Mouse (Mus musculus): ENCODE measurements around the gene Bard1. TPM values are rescaled to one million over a fixed set of nuclear protein-coding genes. Genes with fewer than 3 reads are reported as not detected.
A peak's percentile ranks its signal among the peaks of the same experiment; 100 is the strongest.

Bard1 gene
- polyA plus RNA-seq, 1 experiment from 2014 or later = 0.46 TPM

DNA sequence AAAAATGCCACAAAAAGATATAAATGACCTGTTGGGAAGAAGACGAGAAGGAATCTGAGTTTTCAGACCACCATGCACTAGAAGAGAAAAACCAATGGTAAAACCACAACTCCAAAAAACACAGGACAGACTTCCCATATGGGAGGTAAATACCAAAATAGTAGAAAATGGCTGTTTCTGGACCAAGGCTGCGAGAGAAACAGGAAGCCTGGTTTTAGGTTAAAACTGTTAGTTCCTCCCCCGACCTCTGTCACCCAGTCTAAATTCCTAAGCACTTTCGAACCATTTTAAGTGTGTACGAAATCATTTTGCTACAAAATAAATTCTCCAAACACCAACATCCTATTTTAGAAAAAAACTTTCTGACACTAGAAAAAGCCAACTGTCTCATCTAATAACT lies 80.2 kb downstream of the Bard1 start:
- Histone ChIP-seq H3K4me2 (ENCODE audit: low read length) (no peak overlapping the region), H3K27ac (ENCODE audit: low read length) (no peak overlapping the region), H3K9me3 (replicated peaks; ENCODE audit: control insufficient read depth, low read length, poor library complexity, severe bottlenecking) (no peaks in the 10 kb centered on the region), H3K4me3 (ENCODE audit: low read depth, low read length) (no peak overlapping the region), H3K9ac (ENCODE audit: low read depth, low read length) (no peak overlapping the region), H3K27me3 (ENCODE audit: control insufficient read depth, insufficient read depth, low read depth, low read length) (no peaks in the 10 kb centered on the region), H3K4me1 (ENCODE audit: control insufficient read depth, insufficient read depth, low read length) (no peaks in the 10 kb centered on the region), H3K36me3 (ENCODE audit: control insufficient read depth, insufficient read depth, low read length) (no peaks in the 10 kb centered on the region)
- 92% methylated on average over 5 of the region's 5 CpGs for WGBS
- no peak for ATAC-seq

DNA sequence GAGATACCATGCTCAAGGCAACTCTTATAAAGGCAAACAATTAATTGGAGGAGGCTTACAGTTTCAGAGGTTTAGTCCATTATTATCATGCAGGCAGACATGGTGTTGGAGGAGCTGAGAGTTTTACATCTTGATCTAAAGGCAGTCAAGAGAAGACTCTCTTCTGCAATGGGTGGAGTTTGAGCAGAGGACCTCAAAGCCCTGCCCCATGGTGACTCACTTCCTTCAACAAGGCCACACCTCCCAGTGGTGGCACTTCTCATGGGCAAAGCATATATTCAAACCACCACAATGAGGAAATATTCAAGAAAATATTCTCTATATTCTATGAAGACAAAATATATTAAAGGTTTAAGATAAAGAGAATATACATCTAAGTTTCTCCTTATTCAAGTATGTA lies 88.6 kb downstream of the Bard1 start:
- peaks cover 3% of the 10 kb centered on the region; the same call in 1 of the 2 replicates for H3K9me3 ChIP-seq (replicated peaks; ENCODE audit: control insufficient read depth, low read length, poor library complexity, severe bottlenecking)
- no peaks in the 10 kb centered on the region for H3K27me3 ChIP-seq (ENCODE audit: control insufficient read depth, insufficient read depth, low read depth, low read length)
- no peak overlapping the region for H3K4me2 ChIP-seq (ENCODE audit: low read length)
- H3K27ac ChIP-seq (ENCODE audit: low read length) = no peak overlapping the region
- no peak overlapping the region for H3K4me3 ChIP-seq (ENCODE audit: low read depth, low read length)
- no peaks in the 10 kb centered on the region for H3K36me3 ChIP-seq (ENCODE audit: control insufficient read depth, insufficient read depth, low read length)
- H3K4me1 ChIP-seq (ENCODE audit: control insufficient read depth, insufficient read depth, low read length) = no peaks in the 10 kb centered on the region
- H3K9ac ChIP-seq (ENCODE audit: low read depth, low read length) = no peak overlapping the region
- no peak for ATAC-seq

DNA sequence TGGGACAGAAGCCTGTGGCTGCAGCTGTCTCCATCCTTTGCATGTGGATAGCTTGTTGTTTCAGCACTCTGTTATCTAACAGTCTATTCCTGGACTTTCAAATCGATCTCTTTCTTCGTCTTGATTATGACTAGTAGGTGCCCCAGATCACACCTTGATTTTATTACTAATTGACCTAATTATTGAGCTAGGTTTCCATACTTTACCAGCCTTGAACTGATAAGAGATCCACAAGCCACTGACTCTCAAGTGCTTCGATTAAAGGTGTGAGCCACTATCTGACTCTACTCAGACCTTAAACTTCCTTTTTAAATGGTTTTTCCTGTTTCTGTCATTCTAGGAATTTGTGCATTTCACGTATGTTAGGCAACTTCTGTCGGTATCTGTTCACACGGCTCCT lies 96.9 kb downstream of the Bard1 start:
- Histone ChIP-seq H3K4me3 (ENCODE audit: low read depth, low read length) (no peak overlapping the region), H3K4me1 (ENCODE audit: control insufficient read depth, insufficient read depth, low read length) (no peaks in the 10 kb centered on the region), H3K36me3 (ENCODE audit: control insufficient read depth, insufficient read depth, low read length) (no peaks in the 10 kb centered on the region), H3K27me3 (ENCODE audit: control insufficient read depth, insufficient read depth, low read depth, low read length) (no peaks in the 10 kb centered on the region), H3K9ac (ENCODE audit: low read depth, low read length) (no peak overlapping the region), H3K9me3 (replicated peaks; ENCODE audit: control insufficient read depth, low read length, poor library complexity, severe bottlenecking) (peaks cover 3% of the 10 kb centered on the region; the same call in 1 of the 2 replicates), H3K27ac (ENCODE audit: low read length) (no peak overlapping the region), H3K4me2 (ENCODE audit: low read length) (no peak overlapping the region)
- 91% methylated on average over 6 of the region's 6 CpGs for WGBS
- no peak for ATAC-seq

DNA sequence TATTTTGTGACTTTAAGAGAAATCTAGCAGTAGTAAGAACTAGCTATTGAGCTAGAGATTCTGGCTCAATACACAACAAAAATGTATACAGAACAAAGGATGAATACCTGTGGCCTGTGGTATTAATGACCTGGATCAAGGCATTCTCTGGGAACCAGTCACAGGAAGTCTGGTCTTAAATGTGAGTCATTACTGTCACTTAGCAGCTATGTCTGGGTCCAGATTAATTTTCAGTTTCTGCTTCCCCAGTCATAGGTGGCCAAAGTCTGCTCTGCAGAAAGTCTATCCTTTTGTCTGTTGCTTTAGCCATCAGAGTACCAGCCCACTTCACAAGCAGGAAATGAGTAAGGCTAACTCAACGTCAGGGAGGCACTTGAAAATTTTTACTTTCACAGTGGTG lies 98.8 kb downstream of the Bard1 start:
- 63% methylated on average over 1 of the region's 1 CpGs for WGBS
- no peaks in the 10 kb centered on the region for H3K4me1 ChIP-seq (ENCODE audit: control insufficient read depth, insufficient read depth, low read length)
- no peaks in the 10 kb centered on the region for H3K9me3 ChIP-seq (replicated peaks; ENCODE audit: control insufficient read depth, low read length, poor library complexity, severe bottlenecking)
- no peak overlapping the region for H3K4me2 ChIP-seq (ENCODE audit: low read length)
- H3K27me3 ChIP-seq (ENCODE audit: control insufficient read depth, insufficient read depth, low read depth, low read length) = no peaks in the 10 kb centered on the region
- H3K36me3 ChIP-seq (ENCODE audit: control insufficient read depth, insufficient read depth, low read length) = no peaks in the 10 kb centered on the region
- H3K9ac ChIP-seq (ENCODE audit: low read depth, low read length) = no peak overlapping the region
- no peak for ATAC-seq
- H3K4me3 ChIP-seq (ENCODE audit: low read depth, low read length) = no peak overlapping the region
- H3K27ac ChIP-seq (ENCODE audit: low read length) = no peak overlapping the region

DNA sequence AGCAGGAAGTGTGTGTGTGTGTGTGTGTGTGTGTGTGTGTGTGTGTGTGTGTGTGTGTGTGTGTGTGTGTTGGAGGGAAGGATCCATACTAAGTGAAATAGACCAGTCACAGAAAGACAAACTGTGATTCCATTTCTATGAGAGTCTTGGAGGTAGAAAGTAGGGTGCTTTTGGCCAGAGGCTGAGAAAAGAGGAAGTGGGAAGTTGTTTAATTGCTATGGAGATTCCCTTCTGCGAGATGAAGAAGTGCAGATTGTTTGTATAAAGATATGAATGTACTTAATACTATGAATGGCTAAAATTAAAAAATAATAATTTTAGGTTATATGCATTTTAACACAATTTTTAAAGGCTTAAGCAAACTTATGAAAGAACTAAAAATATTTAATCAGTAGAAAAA lies 99.2 kb downstream of the Bard1 start:
- Histone ChIP-seq H3K9ac (ENCODE audit: low read depth, low read length) (no peak overlapping the region), H3K36me3 (ENCODE audit: control insufficient read depth, insufficient read depth, low read length) (no peaks in the 10 kb centered on the region), H3K27me3 (ENCODE audit: control insufficient read depth, insufficient read depth, low read depth, low read length) (no peaks in the 10 kb centered on the region), H3K27ac (ENCODE audit: low read length) (no peak overlapping the region), H3K4me3 (ENCODE audit: low read depth, low read length) (no peak overlapping the region), H3K4me1 (ENCODE audit: control insufficient read depth, insufficient read depth, low read length) (no peaks in the 10 kb centered on the region), H3K4me2 (ENCODE audit: low read length) (no peak overlapping the region), H3K9me3 (replicated peaks; ENCODE audit: control insufficient read depth, low read length, poor library complexity, severe bottlenecking) (no peaks in the 10 kb centered on the region)
- 84% methylated on average over 1 of the region's 1 CpGs for WGBS
- ATAC-seq = no peak

DNA sequence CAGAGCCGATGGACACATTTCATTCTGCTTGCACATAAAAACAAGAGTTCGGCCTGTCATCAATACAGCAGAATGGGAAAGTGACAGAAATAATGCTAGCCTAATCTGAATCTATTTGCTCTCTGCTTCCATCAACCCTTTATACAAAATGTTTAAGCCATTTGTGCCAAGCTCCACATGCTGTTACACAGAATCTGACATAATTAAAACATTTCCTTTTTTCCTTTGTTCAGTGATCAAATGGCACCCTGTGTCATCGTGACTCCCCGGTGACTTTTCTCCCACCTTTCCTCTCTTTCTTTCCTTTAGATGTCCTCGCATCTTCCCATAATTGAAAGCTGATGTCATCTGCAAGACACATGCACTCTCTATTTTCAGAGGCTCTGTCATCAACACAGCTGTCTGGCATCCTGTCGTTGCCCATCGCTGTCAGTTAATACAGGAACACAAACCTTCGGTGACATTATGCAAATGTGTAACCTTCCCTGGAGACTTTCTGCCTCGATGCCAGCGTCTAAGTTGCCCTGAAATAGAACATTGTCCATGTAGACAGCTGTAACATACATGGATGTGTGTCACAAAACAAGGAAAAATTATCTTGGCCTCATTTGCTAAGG lies 105.5 kb downstream of the Bard1 start:
- Histone ChIP-seq H3K9me3 (replicated peaks; ENCODE audit: control insufficient read depth, low read length, poor library complexity, severe bottlenecking) (no peaks in the 10 kb centered on the region), H3K4me2 (ENCODE audit: low read length) (no peak overlapping the region), H3K4me3 (ENCODE audit: low read depth, low read length) (no peak overlapping the region), H3K9ac (ENCODE audit: low read depth, low read length) (no peak overlapping the region), H3K4me1 (ENCODE audit: control insufficient read depth, insufficient read depth, low read length) (no peaks in the 10 kb centered on the region), H3K27ac (ENCODE audit: low read length) (no peak overlapping the region), H3K36me3 (ENCODE audit: control insufficient read depth, insufficient read depth, low read length) (no peaks in the 10 kb centered on the region), H3K27me3 (ENCODE audit: control insufficient read depth, insufficient read depth, low read depth, low read length) (no peaks in the 10 kb centered on the region)
- ATAC-seq = peak; percentile 62
- WGBS = 43% methylated on average over 10 of the region's 10 CpGs

DNA sequence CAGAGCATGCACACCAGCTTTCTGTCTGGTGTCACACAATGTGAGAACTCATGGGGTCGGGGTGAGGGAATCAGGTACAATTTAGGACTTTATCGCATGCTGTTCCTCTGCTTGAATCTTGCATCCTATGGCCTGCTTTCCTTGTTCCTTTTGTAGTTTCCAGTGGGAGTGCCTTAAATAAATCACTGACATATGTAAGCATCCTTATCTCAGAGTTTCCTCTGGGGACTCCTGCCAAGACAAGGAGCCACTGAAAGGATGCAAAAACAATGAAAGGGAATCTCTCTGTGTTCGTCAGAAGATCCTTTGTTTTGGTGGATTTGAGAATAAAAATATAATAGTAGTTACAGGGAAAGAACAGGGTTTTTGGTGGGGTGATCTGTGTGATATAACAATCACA lies 106.2 kb downstream of the Bard1 start:
- ATAC-seq = no peak
- Histone ChIP-seq H3K9me3 (replicated peaks; ENCODE audit: control insufficient read depth, low read length, poor library complexity, severe bottlenecking) (no peaks in the 10 kb centered on the region), H3K9ac (ENCODE audit: low read depth, low read length) (no peak overlapping the region), H3K4me3 (ENCODE audit: low read depth, low read length) (no peak overlapping the region), H3K36me3 (ENCODE audit: control insufficient read depth, insufficient read depth, low read length) (no peaks in the 10 kb centered on the region), H3K4me1 (ENCODE audit: control insufficient read depth, insufficient read depth, low read length) (no peaks in the 10 kb centered on the region), H3K27me3 (ENCODE audit: control insufficient read depth, insufficient read depth, low read depth, low read length) (no peaks in the 10 kb centered on the region), H3K27ac (ENCODE audit: low read length) (no peak overlapping the region), H3K4me2 (ENCODE audit: low read length) (no peak overlapping the region)
- WGBS = 58% methylated on average over 3 of the region's 3 CpGs

All from midbrain, embryonic 16.5 days (tissue).